Mouse (Mus musculus) adrenal gland, adult 18-20 months (tissue): ENCODE results near the gene Prr14l. TPM values are rescaled to one million over a fixed set of nuclear protein-coding genes. Genes with fewer than 3 reads are reported as not detected.
"Not testable (repeated sequence)": the region's sequence is repeated elsewhere in the genome, so short reads cannot be mapped to it uniquely, and the experiment has no call there.

Source experiments
- DNase-seq, 2 experiments: peaks; one replicate each; pipeline ENCODE4 v3.0.0; 2021 to 2022; ENCODE audit warnings: low spot score in 2 of 2
- total RNA-seq, 2 experiments: library from RNA; stranded (reverse); gene quantifications; 1 replicate in 1 of 2; 2 replicates in 1 of 2; pipeline ENCODE4 v1.2.3; 2021

Prr14l gene
- total RNA-seq, 2 experiments from 2014 or later: 27.5 to 34.5 TPM

DNA sequence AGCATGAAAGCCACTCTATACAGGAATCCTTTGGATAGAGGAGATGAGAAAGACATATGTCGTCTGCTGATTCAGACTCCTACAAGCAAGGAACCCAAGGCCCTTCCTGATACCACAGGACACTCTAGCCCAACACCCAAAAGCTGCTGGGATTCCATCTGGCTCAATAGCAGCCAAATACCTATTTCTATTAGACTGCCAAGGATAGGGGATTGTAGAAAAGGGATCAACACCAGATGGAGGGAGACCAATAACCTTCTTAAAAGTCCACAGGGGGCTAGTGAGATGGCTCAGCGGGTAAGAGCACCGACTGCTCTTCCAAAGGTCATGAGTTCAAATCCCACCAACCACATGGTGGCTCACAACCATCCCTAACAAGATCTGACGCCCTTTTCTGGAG, 38.7 kb downstream of the Prr14l start:
- DNase-seq: no peak

DNA sequence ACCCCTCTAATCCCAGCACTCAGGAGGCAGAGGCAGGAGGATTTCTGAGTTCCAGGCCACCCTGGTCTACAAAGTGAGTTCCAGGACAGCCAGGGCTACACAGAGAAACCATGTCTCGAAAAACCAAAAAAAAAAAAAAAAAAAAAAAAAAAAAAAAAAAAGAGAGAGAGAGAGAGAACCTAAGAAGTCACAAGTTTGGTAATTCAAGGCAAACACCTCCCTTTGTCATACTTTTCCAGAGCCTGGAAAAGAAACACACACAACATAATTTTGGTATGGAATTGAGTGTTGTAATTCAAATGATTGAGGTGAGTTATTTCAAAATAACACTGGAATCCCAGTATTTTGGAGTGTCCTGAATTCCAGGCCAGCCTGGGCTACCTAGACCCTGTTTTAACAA, 67.6 kb downstream of the Prr14l start:
- not testable (repeated sequence) for DNase-seq

DNA sequence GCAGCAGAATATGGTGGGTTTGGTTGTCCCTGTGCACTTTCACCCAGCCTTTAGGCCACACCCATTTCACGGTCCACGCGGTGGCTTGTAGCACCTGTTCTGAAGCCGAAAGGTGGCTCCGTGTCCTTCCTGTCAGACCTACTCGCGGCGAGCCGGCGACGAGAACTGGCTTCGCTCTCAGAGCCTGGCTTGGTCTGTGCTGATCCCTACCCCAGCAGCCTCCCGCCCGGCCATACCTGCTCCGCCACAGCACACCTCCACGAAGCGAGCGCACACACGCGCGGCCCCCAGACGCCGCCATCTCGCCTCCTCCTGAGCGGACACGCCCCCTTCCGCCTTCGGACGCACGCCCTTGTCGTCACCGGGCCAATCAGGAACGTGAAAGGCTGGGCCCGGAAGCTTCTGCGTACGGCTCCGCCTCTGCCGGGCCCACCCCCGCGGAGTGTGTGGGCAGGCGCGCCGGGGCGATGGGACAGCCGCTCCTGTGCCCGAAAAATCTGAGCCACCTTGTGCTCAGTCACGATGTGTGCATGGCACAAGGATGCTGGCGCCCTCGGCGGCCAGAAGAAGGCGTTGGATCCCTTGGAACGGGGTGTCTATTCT, 68.6 kb downstream of the Prr14l start, which contains the start of gene Pisd:
Gene Pisd (minus strand): TSS at position 334 of the 603 bp plus-strand sequence.
- DNase-seq: peak; percentile 90 to 93

DNA sequence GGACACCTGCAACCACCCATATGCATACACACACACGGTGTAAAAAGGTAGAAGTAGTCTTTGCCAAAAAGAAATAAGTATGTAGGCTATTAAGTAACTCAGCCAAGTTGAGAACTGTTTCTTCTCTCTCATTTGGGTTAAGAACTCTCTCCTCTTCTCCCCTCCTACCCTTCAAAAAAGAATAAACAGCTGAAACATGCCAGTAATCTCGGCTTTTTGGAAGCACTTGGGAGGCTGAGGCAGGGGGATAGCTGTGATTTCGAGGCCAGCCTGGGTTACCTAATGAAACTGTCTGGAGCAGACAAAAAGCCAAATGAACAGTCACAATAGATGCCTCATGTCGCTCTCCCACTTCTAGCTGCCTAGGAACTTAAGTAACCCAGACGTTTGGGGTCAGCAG, 69.3 kb downstream of the Prr14l start:
- no peak for DNase-seq

DNA sequence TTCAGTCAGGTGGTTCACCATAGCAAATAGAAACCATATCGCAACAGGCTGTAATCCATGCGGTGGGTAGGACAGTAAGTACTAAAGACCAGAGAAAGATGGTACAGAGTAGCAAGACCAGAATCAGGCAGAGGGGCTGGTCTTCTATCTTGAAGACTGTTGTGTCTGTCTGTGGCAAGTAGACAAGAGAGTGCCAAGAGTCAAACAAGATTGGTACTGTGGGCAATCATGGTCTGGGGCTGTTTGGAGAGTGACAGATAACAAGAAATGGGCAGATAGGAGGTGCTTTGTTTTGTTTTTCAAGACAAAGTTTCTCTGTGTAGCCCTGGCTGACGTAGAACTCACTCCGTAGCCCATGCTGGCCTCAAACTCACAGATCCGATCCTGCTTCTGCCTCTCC, 72.5 kb downstream of the Prr14l start:
- DNase-seq: no peak

DNA sequence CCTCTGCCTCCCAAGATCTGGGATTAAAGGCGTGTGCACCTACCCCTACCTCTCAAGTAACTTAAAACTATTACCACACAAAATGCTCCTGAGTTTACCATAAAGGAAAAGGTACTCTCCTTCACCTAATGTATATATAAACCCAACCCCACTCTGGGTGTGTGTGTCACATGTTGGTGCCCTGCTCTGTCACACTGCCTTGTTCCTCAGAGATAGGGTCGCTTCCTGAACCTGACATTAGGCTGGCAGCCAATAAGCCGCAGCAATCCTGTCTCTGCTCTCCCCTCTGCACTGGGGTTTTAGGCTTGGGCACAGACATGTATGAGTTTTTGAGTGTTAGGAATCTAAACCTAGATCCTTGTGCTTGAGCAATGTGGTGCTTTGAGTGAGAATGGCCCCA, 75.9 kb downstream of the Prr14l start:
- DNase-seq: no peak

DNA sequence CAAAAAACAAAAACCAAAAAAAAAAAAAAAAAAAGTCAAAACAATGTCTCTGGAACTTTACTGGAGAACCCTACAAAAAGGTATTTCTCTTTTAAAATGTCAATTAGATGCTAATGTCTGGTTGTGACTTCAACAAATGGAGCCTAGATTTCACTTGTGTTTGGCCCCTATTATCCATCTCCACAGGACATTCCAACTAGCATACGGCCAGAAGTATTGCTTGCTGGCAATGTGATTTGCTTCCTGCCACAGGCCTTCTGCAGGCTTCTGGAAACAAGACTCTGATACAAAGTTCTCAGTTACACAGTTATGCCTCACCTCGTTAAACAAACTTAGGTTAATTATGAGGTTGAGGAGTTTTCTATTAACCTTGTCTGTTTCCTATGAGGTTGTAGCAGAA, 81.7 kb downstream of the Prr14l start:
- no peak for DNase-seq

DNA sequence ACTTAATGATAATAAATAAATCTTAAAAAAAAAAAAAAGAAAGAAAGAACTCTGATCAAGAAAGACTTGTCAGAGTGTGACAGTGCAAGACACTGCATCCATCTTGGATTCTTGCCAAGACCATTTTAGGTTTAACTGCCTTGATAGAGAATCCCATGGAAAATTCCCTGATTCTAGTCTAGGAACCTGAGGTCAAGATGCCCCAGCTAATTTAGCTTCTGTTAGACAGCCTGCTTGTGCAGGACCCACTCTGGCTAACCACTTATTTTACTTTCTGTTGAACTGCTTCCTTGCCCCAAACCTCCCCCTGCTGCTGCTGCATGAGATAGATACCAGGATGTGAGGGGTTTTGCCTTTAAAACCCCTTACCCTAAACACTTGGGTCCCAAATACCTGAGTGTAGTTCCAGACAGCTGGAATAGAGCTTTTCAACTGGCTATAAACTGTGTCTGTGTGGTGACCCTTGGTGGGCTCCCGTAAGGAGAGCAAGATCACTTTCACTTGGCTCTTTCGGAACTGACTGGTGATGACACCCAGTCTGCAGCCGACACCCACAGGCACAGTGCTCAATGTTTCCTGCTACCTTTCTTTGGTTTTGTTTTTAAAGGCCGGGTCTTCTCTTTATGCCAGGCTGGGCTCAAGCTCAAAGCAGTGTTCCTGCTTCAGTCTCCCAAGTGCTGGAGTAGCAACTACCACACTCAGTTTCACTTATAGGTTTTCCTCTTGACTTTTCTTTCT, 86.3 kb downstream of the Prr14l start:
- DNase-seq: no peak

DNA sequence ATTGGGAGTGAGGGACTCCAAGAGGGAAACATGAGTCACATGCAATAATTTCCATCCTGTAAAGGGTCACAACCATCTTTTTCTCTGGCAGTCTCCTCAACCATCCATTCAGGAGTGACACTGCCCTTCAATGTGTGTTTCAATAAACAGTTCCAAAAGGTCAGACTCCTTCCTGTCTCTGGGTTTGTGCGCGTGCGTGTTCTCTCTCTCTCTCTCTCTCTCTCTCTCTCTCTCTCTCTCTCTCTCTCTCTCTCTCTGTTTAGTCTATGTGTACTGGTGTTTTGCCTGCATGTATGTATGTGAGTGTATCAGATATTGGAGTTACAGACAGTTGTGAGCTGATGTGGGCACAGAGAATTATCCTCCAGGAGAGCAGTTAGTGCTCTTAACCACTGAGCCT, 87.1 kb downstream of the Prr14l start:
- DNase-seq: no peak

DNA sequence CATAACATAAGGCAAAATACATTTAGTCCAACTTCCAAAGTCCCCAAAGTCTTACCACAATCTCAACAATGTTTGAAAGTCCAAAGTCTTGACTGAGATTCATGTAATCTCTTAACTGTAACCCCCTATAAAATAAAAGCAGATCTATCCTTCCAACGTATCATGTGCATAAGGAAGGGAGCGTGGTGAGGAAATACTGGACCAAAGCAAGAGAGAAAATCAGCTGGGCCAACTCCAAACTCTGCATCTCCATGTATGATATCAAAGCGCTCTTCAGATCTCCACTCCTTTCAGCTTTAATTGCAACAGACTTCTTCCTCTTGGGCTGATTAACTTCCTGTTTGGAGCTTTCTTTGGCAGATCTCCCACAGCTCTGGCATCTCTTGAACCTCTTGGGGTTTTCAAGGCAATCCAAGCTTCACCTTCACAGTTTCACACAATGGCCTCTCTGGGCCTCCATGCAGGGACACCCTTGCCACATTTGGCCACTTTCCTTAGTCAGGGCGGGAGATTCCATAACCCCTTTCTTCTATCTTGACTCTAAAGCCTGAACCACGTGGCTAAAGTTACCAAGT, 92.4 kb downstream of the Prr14l start:
- DNase-seq: no peak

DNA sequence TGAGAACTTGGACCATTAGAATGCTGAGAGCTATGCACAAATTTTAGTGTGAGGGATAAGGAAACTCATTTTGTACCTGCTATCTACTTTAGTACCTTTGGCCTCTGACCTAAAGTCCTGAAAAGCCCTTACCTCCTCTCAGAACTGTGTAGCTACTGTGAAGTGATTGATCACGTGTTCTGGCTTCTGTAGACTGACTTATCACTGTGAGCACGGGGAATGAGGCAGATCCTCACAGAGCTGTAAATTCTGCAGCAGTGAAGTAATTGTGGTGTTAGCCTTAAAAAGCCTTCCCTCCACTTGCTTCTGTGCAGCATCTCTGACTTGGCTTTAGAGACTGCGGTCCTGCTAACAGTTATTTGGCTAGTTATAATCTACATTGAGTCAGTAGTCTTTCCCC, 93.3 kb downstream of the Prr14l start:
- no peak for DNase-seq

DNA sequence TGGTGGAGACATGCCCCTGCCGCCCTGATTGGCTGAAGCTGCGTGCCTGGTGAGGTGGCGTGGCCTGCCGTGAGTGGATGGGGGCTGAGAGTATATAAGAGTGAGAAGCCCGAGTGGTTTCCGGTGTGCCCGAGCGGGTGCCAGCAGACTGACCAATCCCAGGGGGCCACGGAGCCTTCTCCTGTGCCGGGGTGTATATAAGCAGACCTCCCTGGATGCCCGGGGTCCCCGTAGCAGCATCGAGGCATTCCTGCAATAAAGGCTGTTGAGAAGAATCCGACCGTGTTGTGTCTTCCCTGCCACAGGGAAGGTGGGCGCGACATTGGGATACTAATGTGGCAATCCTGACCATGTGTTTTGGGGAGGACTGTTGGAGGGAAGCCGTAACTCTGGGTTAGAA, 93.7 kb downstream of the Prr14l start:
- DNase-seq: not testable (repeated sequence)

DNA sequence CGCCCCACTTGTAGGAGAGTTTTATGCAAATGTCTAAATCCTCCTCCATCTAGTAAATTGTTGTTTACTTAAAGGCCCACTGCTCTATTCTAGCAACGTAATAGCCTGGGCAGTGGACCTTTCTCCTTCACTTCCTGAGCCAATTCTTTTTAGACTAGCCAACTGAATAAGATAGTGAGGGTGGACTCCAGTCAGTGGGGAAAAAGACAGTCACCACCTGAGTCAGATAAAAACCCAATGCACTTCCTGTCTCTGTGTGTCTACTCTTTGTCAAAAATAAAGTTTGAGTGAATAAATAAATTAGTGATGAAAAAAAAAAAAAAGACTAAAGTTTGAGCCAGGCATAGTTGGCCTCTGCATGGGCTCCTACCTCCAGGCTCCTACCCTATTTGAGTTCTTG, 94.4 kb downstream of the Prr14l start:
- no peak for DNase-seq

DNA sequence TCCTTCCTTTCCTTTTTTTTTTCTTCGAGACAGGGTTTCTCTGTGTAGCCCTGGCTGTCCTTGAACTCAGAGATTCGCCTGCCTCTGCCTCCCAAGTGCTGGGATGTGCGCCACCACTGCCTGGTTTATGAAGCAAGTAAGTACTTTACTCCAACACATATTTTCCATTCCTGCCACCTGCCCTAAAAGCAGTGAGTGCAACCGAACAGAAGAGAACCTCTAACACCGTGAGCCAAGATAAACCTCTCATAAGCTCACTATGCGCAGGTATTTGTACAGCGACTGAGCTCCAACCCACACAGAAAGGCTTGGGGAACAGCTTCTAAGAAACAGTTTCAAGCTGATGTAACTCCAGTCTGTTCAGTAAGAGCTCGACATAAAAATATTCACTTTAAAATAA, 97.9 kb downstream of the Prr14l start:
- DNase-seq: no peak

DNA sequence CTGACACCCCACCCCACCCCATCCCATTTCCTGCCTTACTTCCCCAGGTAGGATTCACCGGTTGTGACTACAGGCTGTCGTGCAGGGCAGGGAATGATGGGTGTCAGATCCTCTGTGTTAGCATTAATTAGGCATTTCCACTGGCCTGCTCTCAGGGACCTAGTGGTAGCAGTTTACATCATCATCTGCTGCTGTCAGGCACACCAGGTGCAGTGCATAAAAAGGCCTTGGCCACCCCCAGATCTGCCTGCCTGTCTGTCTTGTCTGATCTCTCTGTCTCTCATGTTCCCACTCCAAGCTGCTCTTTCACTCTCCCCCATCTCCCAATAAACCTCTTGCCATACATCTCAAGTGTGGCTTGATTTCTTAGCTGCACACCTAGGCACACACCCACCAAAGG, 102.3 kb downstream of the Prr14l start:
- no peak for DNase-seq

DNA sequence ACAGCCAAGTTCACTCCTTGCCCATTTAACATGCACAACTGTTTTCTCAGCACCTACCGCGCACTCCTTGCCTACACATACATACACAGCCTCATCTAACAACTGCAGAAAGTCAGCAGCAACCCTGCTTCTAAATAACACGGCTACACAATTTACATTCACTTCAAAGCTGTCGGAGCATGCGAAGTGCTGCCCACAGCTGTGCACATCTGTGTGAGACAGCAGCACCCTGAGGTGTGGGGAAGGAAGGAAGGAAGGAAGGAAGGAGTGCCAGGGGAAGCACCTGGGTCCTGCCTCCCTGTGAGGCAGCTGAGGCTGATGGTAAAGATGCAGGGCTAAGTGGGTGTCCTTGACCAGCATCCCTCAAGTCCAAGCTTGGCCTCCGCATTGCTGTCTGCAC, 105.1 kb downstream of the Prr14l start:
- no peak for DNase-seq

DNA sequence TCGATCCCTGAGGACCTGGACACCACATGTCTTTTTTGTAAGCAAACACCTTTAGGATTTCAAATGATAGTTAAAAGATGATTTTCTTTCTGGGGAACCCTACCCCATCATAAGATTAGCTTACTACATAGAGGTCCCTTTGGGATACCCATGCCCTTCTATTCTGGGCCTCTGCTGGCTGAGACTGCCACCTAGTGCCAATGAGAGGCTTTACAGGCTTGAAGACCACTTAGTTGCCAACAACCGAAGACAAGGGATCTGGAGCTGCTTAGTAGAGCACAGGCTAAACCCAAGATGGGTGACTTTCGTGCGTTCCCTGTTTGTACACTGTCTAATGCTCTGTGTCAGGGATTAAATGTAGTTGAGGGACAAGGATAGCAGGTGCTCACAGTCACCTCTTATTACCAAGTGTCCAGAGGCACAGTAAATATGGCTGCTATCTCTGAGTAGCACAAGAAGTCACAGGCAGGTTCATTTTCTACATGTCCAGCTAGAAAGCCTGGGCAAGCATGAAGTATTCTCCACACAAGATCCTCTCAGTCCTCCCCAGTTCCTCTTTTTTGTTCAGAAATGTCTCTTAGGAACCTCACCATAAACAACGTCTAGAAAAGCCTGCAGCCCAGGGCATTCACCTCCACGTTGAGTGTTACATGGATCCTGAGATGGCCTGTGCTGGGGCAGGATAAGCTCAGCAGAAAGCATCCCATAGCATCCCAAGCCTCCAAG, 106.2 kb downstream of the Prr14l start:
- peak; percentile 37 to 52 for DNase-seq

DNA sequence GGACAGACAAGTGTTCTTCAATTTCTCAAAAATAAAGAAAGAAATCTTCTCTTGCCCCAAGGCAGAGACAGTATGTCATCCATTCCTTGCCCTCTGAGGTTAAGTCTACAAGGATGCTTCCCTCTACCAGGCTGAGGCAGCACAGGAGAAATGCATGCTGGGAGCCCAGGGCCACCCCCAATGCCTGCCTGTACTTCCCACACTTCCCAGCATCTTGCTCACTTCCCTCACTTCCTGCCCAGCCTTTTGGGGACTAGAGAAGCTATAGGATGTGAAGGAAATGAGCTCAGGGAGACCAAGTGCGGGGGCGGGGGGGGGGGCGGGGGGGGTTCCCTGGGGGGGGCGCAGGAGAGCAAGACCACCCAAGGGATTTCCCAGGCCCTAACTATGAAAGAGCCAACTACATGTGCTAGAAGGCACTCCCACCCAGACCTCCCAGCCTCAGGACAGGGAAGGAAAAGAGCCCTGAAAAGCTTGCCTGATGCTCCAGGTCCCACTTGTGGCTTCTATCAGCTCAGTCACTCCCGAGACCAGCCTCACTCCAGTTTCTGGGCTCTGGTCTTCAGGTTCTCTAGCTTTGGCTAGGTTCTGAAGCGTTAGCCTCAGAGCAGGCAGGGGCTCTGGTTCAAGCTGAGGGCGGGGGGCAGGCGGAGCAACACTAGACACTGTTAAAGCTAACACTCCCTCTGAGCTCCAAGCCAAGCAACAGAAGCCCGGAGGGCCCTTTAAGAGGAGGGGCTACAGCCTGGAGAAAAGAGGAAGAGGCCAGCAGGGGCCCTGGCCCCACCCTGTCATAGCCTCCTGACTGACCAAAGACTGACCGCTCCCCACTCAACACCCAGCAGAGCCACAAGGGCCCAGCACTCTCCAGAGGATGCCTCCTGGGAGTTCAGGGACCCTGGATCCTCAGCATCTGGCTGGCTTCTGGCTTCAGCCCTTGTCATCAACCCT, 108.1 kb downstream of the Prr14l start:
- peak; percentile 56 to 61 for DNase-seq

DNA sequence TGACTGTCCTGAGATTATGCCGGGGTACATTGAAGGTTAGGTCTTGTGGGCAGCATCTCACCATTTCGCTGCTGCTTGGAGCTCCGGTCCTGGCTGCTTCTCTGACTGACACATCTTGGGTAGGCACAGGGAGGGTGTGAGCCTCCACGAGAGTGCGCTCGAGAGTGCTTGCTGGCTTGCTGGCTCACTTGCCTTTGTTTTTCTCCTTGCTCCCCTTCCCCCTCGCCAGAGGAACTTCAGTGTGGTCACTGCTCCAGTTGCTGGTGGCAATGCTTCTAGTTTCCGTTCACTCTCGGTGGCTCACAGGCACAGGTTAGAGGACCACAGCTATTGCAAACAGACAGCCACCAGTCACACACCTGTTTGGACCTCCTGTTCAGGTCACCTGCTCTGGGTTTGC, 111.9 kb downstream of the Prr14l start:
- no peak for DNase-seq

DNA sequence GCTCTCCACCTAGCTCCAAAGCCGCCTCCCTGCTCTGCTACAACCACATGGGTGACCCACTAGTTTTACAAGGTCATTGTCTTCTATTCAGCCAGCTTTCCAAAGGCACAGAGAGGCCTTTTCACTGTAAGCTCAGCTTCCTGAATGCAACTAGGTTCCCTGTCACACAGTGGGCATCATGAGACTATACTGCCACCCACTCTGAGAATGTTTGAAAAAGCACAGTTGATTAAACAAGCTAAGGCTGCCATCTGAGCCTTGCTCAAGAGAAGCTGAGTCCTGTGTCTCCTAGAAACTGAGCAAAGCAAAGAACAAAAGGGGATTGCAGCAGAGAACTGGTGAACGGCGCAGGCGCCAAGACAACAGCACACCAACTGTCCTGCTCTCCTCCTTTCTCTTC, 112.7 kb downstream of the Prr14l start:
- DNase-seq: not testable (repeated sequence)

DNA sequence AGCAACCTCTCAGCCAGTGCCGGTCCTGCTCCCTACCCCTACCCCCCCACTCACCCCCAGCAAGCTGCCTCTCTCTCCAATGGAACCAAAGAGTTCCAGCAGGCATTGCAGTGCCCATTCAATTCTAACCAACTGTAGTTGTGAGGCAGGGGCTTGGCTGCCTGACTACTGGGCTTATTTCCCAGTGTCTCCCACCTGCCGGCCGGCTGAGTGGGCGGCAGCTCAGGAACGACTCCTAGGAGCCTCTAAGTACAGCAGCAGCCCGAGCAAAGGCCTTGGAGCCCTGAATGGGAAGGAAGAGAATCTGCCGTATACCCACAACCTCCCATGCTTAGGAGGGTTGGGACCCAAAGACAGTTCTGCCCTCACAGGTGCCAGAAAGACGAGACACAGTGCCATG, 113.2 kb downstream of the Prr14l start:
- DNase-seq: not testable (repeated sequence)
